Mouse (Mus musculus) midbrain, embryonic 14.5 days (tissue): ENCODE results near the gene Atoh1. TPM values are rescaled to one million over a fixed set of nuclear protein-coding genes. Genes with fewer than 3 reads are reported as not detected.
A peak's percentile ranks its signal among the peaks of the same experiment; 100 is the strongest.

Experiments
- ATAC-seq: fragments of 200-750 bp; cut with Nextera tagmentation; 2 replicates; pipeline ENCODE4 v1.8.0; 2017; ENCODE audit warnings: moderate number of reproducible peaks, moderate library complexity; ENCODE audit not compliant: low FRiP score, low TSS enrichment
- DNase-seq: peaks from one replicate; pipeline ENCODE4 v3.0.0-alpha.2; 2015
- H3K27ac ChIP-seq: fragments of 300-500 bp; sonication (generic); replicated peaks from 2 replicates; pipeline ENCODE4 v1.5.1; 2014; ENCODE audit warnings: mild to moderate bottlenecking, low read depth, low read length, moderate library complexity
- H3K27me3 ChIP-seq: fragments of 300-500 bp; sonication (generic); 2 replicates; pipeline ENCODE4 v1.6.1; 2014; ENCODE audit warnings: low read length, control low read depth, mixed read lengths; ENCODE audit not compliant: control insufficient read depth, insufficient read depth
- H3K36me3 ChIP-seq: fragments of 300-500 bp; sonication (generic); 2 replicates; pipeline ENCODE4 v1.6.1; 2014; ENCODE audit warnings: low read length, control low read depth; ENCODE audit not compliant: control insufficient read depth, insufficient read depth
- H3K4me1 ChIP-seq: fragments of 300-500 bp; sonication (generic); 2 replicates; pipeline ENCODE4 v1.6.1; 2014; ENCODE audit warnings: mild to moderate bottlenecking, antibody characterized with exemption, low read length, control low read depth; ENCODE audit not compliant: control insufficient read depth, insufficient read depth
- H3K4me2 ChIP-seq: fragments of 300-500 bp; sonication (generic); 2 replicates; pipeline ENCODE4 v1.6.1; 2014; ENCODE audit warnings: mild to moderate bottlenecking, low read length, moderate library complexity
- H3K4me3 ChIP-seq: fragments of 300-500 bp; sonication (generic); replicated peaks from 2 replicates; pipeline ENCODE4 v1.5.1; 2014; ENCODE audit warnings: low read depth, low read length
- H3K9ac ChIP-seq: fragments of 300-500 bp; sonication (generic); replicated peaks from 2 replicates; pipeline ENCODE4 v1.6.1; 2014; ENCODE audit warnings: mild to moderate bottlenecking, low read length, moderate library complexity
- H3K9me3 ChIP-seq: fragments of 300-500 bp; sonication (generic); 2 replicates; pipeline ENCODE4 v1.6.1; 2016; ENCODE audit warnings: low read length, control low read depth, mixed read lengths; ENCODE audit not compliant: control insufficient read depth
- WGBS: fragments of 180-500 bp; shearing (Covaris S2); extraction: QIAGEN DNeasy Blood & Tissue Kit; methylation state at CpG from one replicate; pipeline ENCODE4 v1.1.7; 2014; 5-methylcytosine and 5-hydroxymethylcytosine counted together
- polyA plus RNA-seq: library from polyadenylated mRNA; unstranded; fragments of >200 nt; fragmentation: Nextera tagmentation; extraction: Ambion mirVana; gene quantifications from 2 replicates; pipeline ENCODE4 v1.2.1, GENCODE M21; 2014

Gene Atoh1
- polyA plus RNA-seq, 1 experiment from 2014 or later: 4.2 TPM

DNA sequence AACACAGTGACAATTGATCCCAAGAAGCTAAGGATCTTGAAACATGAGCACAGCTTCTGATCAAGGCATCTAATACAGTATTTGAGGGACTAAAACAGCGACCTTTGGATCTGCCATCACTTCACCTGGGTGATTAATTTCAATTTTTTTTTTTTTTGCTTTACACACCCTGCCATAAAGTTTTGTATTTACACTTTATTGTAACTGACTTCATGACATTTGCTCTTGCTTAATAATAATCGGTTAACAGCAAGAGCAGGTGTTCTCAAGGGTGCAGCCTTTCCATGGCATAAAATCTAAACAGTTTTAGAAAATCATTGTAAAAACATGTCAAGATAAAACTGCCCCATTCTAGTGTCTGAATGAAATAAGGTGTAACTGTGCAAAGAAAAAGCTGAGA lies 25.6 kb downstream of the Atoh1 start:
- 80% methylated on average over 2 of the region's 2 CpGs for WGBS
- Histone ChIP-seq H3K36me3 (no peaks in the 10 kb centered on the region), H3K9me3 (no peaks in the 10 kb centered on the region), H3K27me3 (no peaks in the 10 kb centered on the region), H3K9ac (no peak overlapping the region), H3K4me2 (no peak overlapping the region), H3K4me1 (no peaks in the 10 kb centered on the region), H3K27ac (no peak overlapping the region), H3K4me3 (no peak overlapping the region)
- DNase-seq: no peak
- no peak for ATAC-seq

DNA sequence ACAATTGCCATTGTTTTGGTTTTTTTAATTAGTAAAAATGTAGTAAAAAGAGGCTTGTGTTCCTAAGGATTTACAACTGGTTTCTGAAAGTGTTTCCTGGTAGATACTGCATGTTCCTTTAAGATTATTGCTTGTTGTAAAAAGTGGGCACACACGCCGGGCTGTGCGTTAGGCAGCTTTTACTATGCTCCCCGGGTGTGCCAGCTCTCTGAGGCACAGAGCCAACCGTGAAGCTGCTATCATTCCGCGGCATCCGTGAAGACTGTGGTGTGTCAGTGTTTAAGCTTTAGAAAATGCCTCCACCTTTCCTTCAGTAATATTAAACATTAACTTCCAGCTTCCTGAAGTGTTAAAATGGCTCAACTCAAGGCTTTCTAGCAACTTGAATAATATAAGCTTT lies 35.0 kb downstream of the Atoh1 start:
- Histone ChIP-seq H3K9ac (no peak overlapping the region), H3K4me3 (no peak overlapping the region), H3K4me2 (no peak overlapping the region), H3K9me3 (no peaks in the 10 kb centered on the region), H3K36me3 (no peaks in the 10 kb centered on the region), H3K27ac (no peak overlapping the region), H3K4me1 (no peaks in the 10 kb centered on the region), H3K27me3 (no peaks in the 10 kb centered on the region)
- ATAC-seq: no peak
- peak; percentile 26 for DNase-seq
- 29% methylated on average over 8 of the region's 8 CpGs for WGBS

DNA sequence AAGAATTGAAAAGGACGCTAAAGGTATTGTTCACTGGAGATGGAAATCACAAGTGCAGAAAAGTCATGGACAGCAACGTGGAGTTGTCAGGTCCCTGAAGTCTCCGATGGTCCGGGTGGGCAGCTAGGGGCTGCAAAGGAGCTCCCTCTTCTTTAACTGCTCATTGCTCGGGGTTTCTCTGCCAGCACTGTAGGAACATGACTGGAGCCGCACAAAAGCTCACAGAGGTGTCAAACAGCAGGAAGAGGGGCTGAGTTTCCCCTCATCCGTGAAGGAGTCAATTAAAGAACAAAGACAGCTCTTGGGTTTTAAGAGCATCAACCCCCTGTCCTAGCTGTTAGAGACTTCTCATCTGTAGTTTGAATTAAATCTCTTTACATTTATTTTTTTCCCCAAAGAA lies 44.5 kb downstream of the Atoh1 start:
- ATAC-seq: no peak

More for the DNA sequence above, 44.5 kb downstream of the Atoh1 start:
- Histone ChIP-seq H3K36me3 (no peaks in the 10 kb centered on the region), H3K4me2 (peak overlapping the region; percentile 9; the same call in 1 of the 2 replicates), H3K4me3 (no peak overlapping the region), H3K27me3 (no peaks in the 10 kb centered on the region), H3K27ac (no peak overlapping the region), H3K9me3 (no peaks in the 10 kb centered on the region), H3K4me1 (no peaks in the 10 kb centered on the region), H3K9ac (no peak overlapping the region)
- WGBS: 2% methylated on average over 7 of the region's 7 CpGs
- peak; percentile 46 for DNase-seq
